Mouse (Mus musculus): ENCODE results near the gene Mymx. TPM values are rescaled to one million over a fixed set of nuclear protein-coding genes. Genes with fewer than 3 reads are reported as not detected.

The Mymx gene
- polyA plus RNA-seq, 1 experiment from 2014 or later: not detected

- H3K9ac ChIP-seq (ENCODE audit: low read depth, low read length): no peak overlapping the region
- WGBS: 6% methylated on average over 8 of the region's 8 CpGs
- no peaks in the 10 kb centered on the region for H3K36me3 ChIP-seq (ENCODE audit: control insufficient read depth, insufficient read depth, low read length)
- no peak overlapping the region for H3K27ac ChIP-seq (ENCODE audit: low read depth, low read length)
- H3K9me3 ChIP-seq (ENCODE audit: control insufficient read depth, low read length): no peaks in the 10 kb centered on the region
- no peak overlapping the region for H3K4me3 ChIP-seq (ENCODE audit: low read length)
- 0 out of 2 replicates have a peak overlapping the region, but pooled peaks have one; percentile 10 for H3K4me2 ChIP-seq (ENCODE audit: low read length)
- peaks cover 31% of the 10 kb centered on the region for H3K4me1 ChIP-seq (ENCODE audit: control insufficient read depth, insufficient read depth, low read depth, low read length)
- no peaks in the 10 kb centered on the region; the same call in none of the 2 replicates for H3K27me3 ChIP-seq (replicated peaks; ENCODE audit: control insufficient read depth, insufficient read depth, low read length)
- peak; percentile 31 for ATAC-seq
Measured at GRCm38 (mm10) chr17:45551816-45552451, 50.0 kb downstream of the Mymx start.

- peaks cover 27% of the 10 kb centered on the region for H3K4me1 ChIP-seq (ENCODE audit: control insufficient read depth, insufficient read depth, low read depth, low read length)
- no peak overlapping the region for H3K4me3 ChIP-seq (ENCODE audit: low read length)
- H3K36me3 ChIP-seq (ENCODE audit: control insufficient read depth, insufficient read depth, low read length): no peaks in the 10 kb centered on the region
- H3K27ac ChIP-seq (ENCODE audit: low read depth, low read length): no peak overlapping the region
- H3K9ac ChIP-seq (ENCODE audit: low read depth, low read length): no peak overlapping the region
- peaks cover 4% of the 10 kb centered on the region for H3K27me3 ChIP-seq (replicated peaks; ENCODE audit: control insufficient read depth, insufficient read depth, low read length)
- H3K9me3 ChIP-seq (ENCODE audit: control insufficient read depth, low read length): no peaks in the 10 kb centered on the region
- ATAC-seq: no peak
- H3K4me2 ChIP-seq (ENCODE audit: low read length): no peak overlapping the region
- 56% methylated on average over 7 of the region's 7 CpGs for WGBS
Measured at GRCm38 (mm10) chr17:45551249-45551796, 50.6 kb downstream of the Mymx start.

Other genes with a start within 250 kb of the Mymx start
- gene Cdc5l, start 168.4 kb downstream of the Mymx start, polyA plus RNA-seq (2015; fragmentation: Nextera tagmentation; extraction: Ambion mirVana): 54.7 and 57.0 TPM in 2 replicates
- 2.4 and 3.5 TPM in 2 replicates for gene Spats1, start 126.7 kb downstream of the Mymx start, polyA plus RNA-seq (2015; fragmentation: Nextera tagmentation; extraction: Ambion mirVana)
- gene Aars2, start 95.3 kb downstream of the Mymx start, polyA plus RNA-seq (2015; fragmentation: Nextera tagmentation; extraction: Ambion mirVana): 20.6 and 21.7 TPM in 2 replicates
- gene Tcte1, start 78.7 kb downstream of the Mymx start, polyA plus RNA-seq (2015; fragmentation: Nextera tagmentation; extraction: Ambion mirVana): 6.1 and 6.3 TPM in 2 replicates
- gene Tmem151b, start 52.4 kb downstream of the Mymx start, polyA plus RNA-seq (2015; fragmentation: Nextera tagmentation; extraction: Ambion mirVana): 29.3 and 31.7 TPM in 2 replicates
- gene Nfkbie, start 46.4 kb downstream of the Mymx start, polyA plus RNA-seq (2015; fragmentation: Nextera tagmentation; extraction: Ambion mirVana): 6.1 and 6.8 TPM in 2 replicates
- 96.2 and 101 TPM in 2 replicates for gene Slc35b2, start 38.2 kb downstream of the Mymx start, polyA plus RNA-seq (2015; fragmentation: Nextera tagmentation; extraction: Ambion mirVana)
- 1,542 and 1,571 TPM in 2 replicates for gene Hsp90ab1, start 28.8 kb downstream of the Mymx start, polyA plus RNA-seq (2015; fragmentation: Nextera tagmentation; extraction: Ambion mirVana)
- gene Slc29a1, start 2.5 kb downstream of the Mymx start, polyA plus RNA-seq (2015; fragmentation: Nextera tagmentation; extraction: Ambion mirVana): 55.7 and 56.5 TPM in 2 replicates
- 0.75 and 0.79 TPM in 2 replicates for gene Capn11, start 57.2 kb upstream of the Mymx start, polyA plus RNA-seq (2015; fragmentation: Nextera tagmentation; extraction: Ambion mirVana)
- gene Mrpl14, start 84.2 kb upstream of the Mymx start, polyA plus RNA-seq (2015; fragmentation: Nextera tagmentation; extraction: Ambion mirVana): 128 and 134 TPM in 2 replicates
- gene Tmem63b, start 84.8 kb upstream of the Mymx start, polyA plus RNA-seq (2015; fragmentation: Nextera tagmentation; extraction: Ambion mirVana): 147 and 148 TPM in 2 replicates
- gene 1600014C23Rik, start 131.7 kb upstream of the Mymx start, polyA plus RNA-seq (2015; fragmentation: Nextera tagmentation; extraction: Ambion mirVana): 0.66 TPM in 1 of 2 replicates, not detected in the other

Data from hindbrain, embryonic 16.5 days (tissue).